Mouse (Mus musculus): ENCODE measurements around the gene Mcm3ap.

DNA sequence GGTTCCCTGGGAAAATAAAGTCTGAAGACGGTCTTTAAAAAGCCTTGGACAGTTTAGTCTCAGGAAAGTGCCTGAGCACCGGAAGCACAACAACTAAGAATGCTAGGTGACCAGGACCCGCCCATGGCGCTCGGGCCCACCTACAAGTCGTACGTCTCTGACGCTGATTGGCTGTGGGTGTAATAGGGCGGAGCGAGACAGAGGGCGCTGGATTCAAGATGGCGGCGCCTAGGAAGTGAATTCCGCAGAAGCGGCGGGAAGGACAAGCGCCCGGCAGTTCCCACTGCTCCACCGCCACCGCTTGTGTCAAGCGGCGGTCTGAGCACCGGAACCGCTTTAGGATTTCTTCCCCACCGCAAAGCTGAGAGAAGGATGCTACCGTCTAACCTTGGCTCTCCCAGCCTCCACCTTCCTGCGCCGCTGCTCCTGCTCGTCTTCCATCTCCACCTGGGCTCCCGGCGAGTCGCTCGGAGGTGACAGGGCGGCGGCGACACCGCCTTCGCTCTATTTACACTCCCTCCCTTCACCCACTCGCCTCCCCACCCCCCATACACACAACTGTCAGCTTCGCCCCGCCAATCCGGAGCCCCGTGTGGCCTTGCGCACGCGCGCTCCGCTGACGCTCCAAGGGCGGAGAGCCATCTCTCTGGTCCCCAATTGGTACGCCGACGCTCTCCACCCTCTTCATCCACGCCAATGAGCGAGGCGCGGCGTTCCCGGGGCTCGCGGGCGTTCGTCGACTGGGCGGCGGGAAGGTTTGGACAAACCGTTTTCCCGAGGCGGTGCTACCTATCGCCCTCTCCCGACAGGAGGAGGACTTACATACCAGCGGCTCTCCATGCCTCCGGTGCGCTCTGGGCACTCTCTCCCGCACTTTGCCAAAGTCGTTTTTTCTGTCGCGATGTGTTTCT is 26.3 kb upstream of the Mcm3ap start, which contains the start of gene Pcnt:
- peak; percentile 76 for TF ChIP-seq CTCF (IDR thresholded peaks at IDR 0.05; ENCODE audit: borderline replicate concordance, extremely low read depth, insufficient read depth, insufficient read length)
- peak; percentile 38; the same call in 1 of the 2 replicates for TF ChIP-seq POLR2A (IDR thresholded peaks at IDR 0.05; ENCODE audit: borderline replicate concordance, extremely low read depth, insufficient read depth, insufficient read length, poor library complexity, severe bottlenecking)
